Mouse (Mus musculus) embryonic stem cell, embryonic (primary cell): Measurements from ENCODE around the gene Abtb1.

Source experiments
- CTCF ChIA-PET, 4 experiments: fragments of 300-600 bp in 2 of 4; fragments of 350-600 bp in 2 of 4; sonication (Branson Sonifier 250); formaldehyde crosslinking; loops; one replicate each; lab custom pipeline; 2022; ENCODE audit warnings: inconsistent platforms in 2 of 4; lab: Charles Lee
- POLR2A ChIA-PET, 4 experiments: fragments of 300-600 bp in 2 of 4; fragments of 350-600 bp in 2 of 4; sonication (Branson Sonifier 250); formaldehyde crosslinking; loops; one replicate each; lab custom pipeline; 2022; ENCODE audit warnings: antibody characterized with exemption in 4 of 4, inconsistent platforms in 1 of 4; lab: Charles Lee

Abtb1 gene

GRCm38 (mm10) chr6:88828206-88829009 lies 13.4 kb downstream of the Abtb1 start:
- ChIA-PET CTCF (interaction anchor here in 2 of 4 experiments (0.6 to 2.9 kb wide), 5 partner anchors 13 to 1310 kb away, joined by 3 to 11 read pairs (median 4); partner anchors contain the start of gene Abtb1 (in 1 of the 2)), POLR2A (interaction anchor here (0.5 to 2.0 kb wide), 5 partner anchors 11 to 744 kb away, joined by 3 to 6 read pairs (median 4); partner anchors contain the start of gene Abtb1 (in 1 of the 4))

- CTCF ChIA-PET, result interaction anchor here in 3 of 4 experiments (0.5 to 2.9 kb wide), 7 partner anchors 10 to 704 kb away, joined by 3 to 11 read pairs (median 4); partner anchors contain the start of gene Abtb1 (in 1 of the 3)
- POLR2A ChIA-PET, result interaction anchor here in 2 of 4 experiments (0.5 to 2.1 kb wide), 6 partner anchors 12 to 270 kb away, joined by 3 to 8 read pairs (median 4); partner anchors contain the start of gene Abtb1 (in 1 of the 2)
These were observed 14.2 kb downstream of the Abtb1 start for GRCm38 (mm10) chr6:88827395-88828205.

DNA sequence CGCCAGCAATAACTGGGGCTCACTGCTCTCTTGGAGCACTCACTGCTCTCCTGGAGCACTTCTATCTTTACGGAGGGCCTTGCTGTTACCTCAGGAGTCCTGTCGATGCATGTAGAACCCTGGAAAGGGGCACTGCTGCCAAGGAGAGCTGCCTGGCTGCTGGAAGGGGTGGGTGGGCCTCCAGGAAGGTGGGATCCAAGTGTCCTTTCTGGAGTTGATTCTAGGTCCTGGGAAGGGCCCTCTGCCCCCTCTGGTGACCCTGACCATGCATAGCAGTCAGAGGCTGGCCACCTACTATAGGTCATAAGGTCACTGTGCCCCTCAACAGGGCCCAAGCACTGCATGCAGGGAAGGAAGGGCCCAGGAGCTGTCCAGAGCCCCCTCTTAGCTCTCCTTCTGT lies 14.8 kb downstream of the Abtb1 start:
- ChIA-PET CTCF (interaction anchor here (0.5 to 2.9 kb wide), 11 partner anchors 10 to 703 kb away, joined by 3 to 11 read pairs (median 4); partner anchors contain the start of gene Abtb1 (in 1 of the 4)), POLR2A (interaction anchor here in 2 of 4 experiments (0.6 to 2.1 kb wide), 6 partner anchors 12 to 269 kb away, joined by 3 to 8 read pairs (median 4); partner anchors contain the start of gene Abtb1 (in 2 of the 2))

GRCm38 (mm10) chr6:88826545-88826944 lies 15.2 kb downstream of the Abtb1 start:
- ChIA-PET CTCF (interaction anchor here (0.5 to 2.9 kb wide), 13 partner anchors 9 to 703 kb away, joined by 3 to 12 read pairs (median 4); partner anchors contain the start of gene Abtb1 (in 1 of the 4)), POLR2A (interaction anchor here in 2 of 4 experiments (1.6 to 2.1 kb wide), 4 partner anchors 13 to 269 kb away, joined by 3 to 10 read pairs (median 7); partner anchors contain the start of gene Abtb1 (in 2 of the 2))

- ChIA-PET CTCF (interaction anchor here (0.5 to 2.9 kb wide), 11 partner anchors 9 to 636 kb away, joined by 3 to 12 read pairs (median 4); partner anchors contain the start of gene Abtb1 (in 1 of the 4)), POLR2A (interaction anchor here in 2 of 4 experiments (0.8 to 2.1 kb wide), 5 partner anchors 13 to 268 kb away, joined by 3 to 10 read pairs (median 6); partner anchors contain the start of gene Abtb1 (in 2 of the 2))
These were observed 15.7 kb downstream of the Abtb1 start for GRCm38 (mm10) chr6:88826088-88826487.

DNA sequence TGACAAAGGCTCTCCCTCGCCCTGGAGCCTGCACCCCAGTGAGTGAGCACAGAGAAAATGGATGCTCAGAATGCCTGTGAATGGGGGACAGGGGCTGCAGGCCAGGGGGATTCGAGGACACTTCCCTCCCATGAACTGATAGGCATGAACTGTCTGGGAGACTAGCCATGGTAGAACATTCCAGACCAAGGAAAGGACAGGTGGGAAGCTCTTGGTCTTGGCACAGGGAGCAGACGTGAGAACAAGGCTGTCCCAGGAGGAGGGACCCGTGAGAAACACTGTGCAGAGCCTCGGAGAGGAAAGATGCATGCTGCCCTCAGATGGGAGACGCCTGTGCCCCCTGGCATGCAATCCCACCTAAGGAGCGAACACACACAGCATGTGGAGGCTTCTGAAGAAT lies 17.6 kb downstream of the Abtb1 start:
- POLR2A ChIA-PET, result interaction anchor here in 1 of 4 experiments (0.6 to 1.5 kb wide), 2 partner anchors 12 to 26 kb away, joined by 3 to 4 read pairs; no protein-coding TSS in a partner anchor
- CTCF ChIA-PET, result interaction anchor here in 1 of 4 experiments (1.6 kb wide), 1 partner anchor 12 kb away, joined by 4 read pairs; no protein-coding TSS in a partner anchor

DNA sequence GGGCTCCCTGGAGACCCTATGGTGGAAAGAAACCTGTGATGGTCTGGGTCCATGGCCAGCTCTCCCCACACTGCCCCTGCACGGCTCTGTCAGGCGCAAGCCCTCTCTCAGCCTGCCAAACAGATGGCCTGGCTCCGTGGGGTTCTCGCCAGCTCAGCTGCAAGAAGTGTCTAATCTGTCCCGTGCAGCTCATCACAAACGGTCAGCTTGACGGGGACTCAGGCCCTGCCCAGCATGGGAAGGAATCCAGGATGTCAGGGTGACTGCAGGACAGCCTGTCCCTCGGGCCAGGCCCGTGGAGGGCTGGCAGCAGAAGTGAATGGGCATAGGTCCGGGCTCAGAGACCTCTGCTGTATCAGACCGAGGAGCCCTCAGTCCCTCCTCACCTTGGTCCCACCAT lies 19.9 kb downstream of the Abtb1 start:
- POLR2A ChIA-PET, result no interaction called here
- CTCF ChIA-PET, result interaction anchor here in 1 of 4 experiments (1.1 to 1.2 kb wide), 2 partner anchors 20 to 95 kb away, joined by 3 read pairs; partner anchors contain the start of gene Abtb1

- CTCF ChIA-PET, result interaction anchor here in 1 of 4 experiments (1.1 kb wide), 1 partner anchor 21 kb away, joined by 3 read pairs; the partner anchor contains the start of gene Abtb1
These were observed 20.5 kb downstream of the Abtb1 start for GRCm38 (mm10) chr6:88821294-88821693.

DNA sequence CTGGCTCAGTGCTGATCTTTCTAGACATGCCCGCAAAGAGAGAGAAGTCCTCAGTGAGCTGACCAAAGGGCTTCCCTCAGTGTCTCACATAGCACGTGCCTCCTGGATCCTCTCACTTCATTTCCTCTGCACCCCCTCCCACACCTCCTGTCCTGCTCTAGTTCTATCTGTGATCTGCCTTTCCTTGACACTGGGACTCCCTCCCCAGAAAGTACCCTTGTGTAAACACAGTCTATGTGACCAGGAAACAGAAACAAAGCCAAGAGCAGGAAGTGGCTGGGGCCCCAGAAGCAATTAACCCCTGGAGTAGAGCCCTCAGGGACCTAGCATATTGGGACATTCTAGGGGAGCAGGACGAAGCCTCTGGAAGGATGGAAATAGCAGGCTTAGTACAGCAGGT lies 20.9 kb downstream of the Abtb1 start:
- ChIA-PET CTCF (interaction anchor here in 2 of 4 experiments (1.1 to 1.3 kb wide), 2 partner anchors 11 to 21 kb away, joined by 3 to 5 read pairs; partner anchors contain the start of gene Abtb1 (in 1 of the 2)), POLR2A (interaction anchor here in 2 of 4 experiments (0.6 to 0.7 kb wide), 2 partner anchors 66 to 100 kb away, joined by 3 to 6 read pairs; no protein-coding TSS in a partner anchor)

More at GRCm38 (mm10) chr6:88821294-88821693, 20.5 kb downstream of the Abtb1 start:
- POLR2A ChIA-PET, result interaction anchor here in 2 of 4 experiments (0.6 to 0.7 kb wide), 2 partner anchors 65 to 100 kb away, joined by 3 to 6 read pairs; no protein-coding TSS in a partner anchor

DNA sequence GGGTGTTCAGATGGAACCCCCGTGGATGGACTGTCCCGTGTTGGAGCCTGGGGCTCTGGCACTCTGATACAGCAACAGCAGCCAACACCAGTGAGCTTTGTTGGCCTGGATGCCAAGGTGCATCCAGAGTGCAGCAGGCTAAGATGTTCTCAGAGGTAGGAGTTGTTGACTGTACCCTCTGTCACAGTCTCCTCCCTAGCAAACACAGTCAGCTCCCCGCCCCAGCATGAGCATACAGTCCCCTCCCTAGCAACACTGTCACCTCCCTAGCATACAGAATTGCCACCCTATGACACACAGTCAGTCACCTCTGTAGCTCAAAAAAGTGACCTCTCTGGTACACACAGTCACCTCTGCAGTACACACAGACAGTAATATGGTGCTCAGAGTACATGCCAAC lies 24.9 kb downstream of the Abtb1 start:
- ChIA-PET POLR2A (interaction anchor here in 2 of 4 experiments (0.7 to 1.4 kb wide), 2 partner anchors 62 to 176 kb away, joined by 3 to 6 read pairs; no protein-coding TSS in a partner anchor), CTCF (interaction anchor here in 2 of 4 experiments (0.7 to 1.1 kb wide), 2 partner anchors 10 to 39 kb away, joined by 3 to 4 read pairs; no protein-coding TSS in a partner anchor)

DNA sequence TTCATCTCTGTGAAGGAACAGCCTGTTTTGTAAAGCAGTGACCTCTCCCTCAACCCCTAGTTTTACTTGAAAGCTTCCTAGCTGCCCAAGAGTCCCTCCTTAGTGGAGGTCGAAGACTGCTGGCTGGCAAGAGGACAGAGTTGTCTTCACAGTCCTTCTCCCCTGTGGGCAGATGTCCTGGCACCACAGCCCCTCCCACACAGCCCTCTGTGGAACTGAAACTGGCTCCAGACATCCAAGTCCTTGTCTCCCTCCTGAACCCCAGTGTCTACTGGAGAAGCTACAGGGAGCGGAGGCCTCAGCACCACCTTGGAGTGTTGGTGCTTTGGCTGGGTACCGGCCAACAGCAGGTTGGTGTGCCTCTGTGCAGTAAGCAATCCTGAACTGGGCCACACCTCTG lies 26.3 kb downstream of the Abtb1 start:
- POLR2A ChIA-PET, result interaction anchor here in 1 of 4 experiments (1.0 kb wide), 1 partner anchor 11 kb away, joined by 3 read pairs; no protein-coding TSS in a partner anchor
- CTCF ChIA-PET, result no interaction called here

GRCm38 (mm10) chr6:88815036-88815435 lies 26.7 kb downstream of the Abtb1 start:
- ChIA-PET POLR2A (interaction anchor here in 2 of 4 experiments (0.6 to 1.7 kb wide), 3 partner anchors 10 to 52 kb away, joined by 3 to 5 read pairs (median 3); no protein-coding TSS in a partner anchor), CTCF (interaction anchor here in 2 of 4 experiments (0.7 to 1.6 kb wide), 3 partner anchors 27 to 822 kb away, joined by 3 to 8 read pairs (median 6); partner anchors contain the start of gene Abtb1 (in 1 of the 2))

- CTCF ChIA-PET, result interaction anchor here in 3 of 4 experiments (0.5 to 3.0 kb wide), 8 partner anchors 12 to 123 kb away, joined by 3 to 12 read pairs (median 6); partner anchors contain the start of gene Abtb1 (in 1 of the 3)
These were observed 28.0 kb downstream of the Abtb1 start for GRCm38 (mm10) chr6:88813832-88814231.

DNA sequence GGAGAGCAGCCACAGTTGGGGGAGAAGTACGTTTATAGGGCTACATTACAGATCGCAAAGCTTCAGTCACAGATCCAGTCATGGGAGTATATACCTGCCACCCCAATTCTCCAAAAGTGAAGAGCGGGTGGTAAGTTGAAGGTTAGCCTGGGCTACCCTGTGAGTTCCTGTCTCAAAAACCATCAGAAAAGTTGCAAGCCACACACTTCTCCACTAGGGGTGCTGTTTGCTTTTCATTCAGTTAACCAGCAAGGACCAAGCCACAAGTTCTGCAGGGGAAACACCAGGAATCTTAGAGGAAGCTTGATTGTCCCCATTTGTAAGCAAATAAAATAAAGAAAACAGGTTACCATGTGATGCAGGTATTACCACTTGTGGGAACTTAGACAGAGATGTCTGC lies 28.9 kb downstream of the Abtb1 start:
- ChIA-PET CTCF (interaction anchor here (0.6 to 3.0 kb wide), 14 partner anchors 10 to 348 kb away, joined by 3 to 12 read pairs (median 4); partner anchors contain the start of genes Abtb1 (in 1 of the 4) and Ruvbl1 (in 1 of the 4)), POLR2A (interaction anchor here in 2 of 4 experiments (1.0 to 1.5 kb wide), 6 partner anchors 12 to 31 kb away, joined by 3 to 7 read pairs (median 3); partner anchors contain the start of gene Abtb1 (in 2 of the 2))

More at GRCm38 (mm10) chr6:88813832-88814231, 28.0 kb downstream of the Abtb1 start:
- POLR2A ChIA-PET, result interaction anchor here in 3 of 4 experiments (0.6 to 1.7 kb wide), 3 partner anchors 19 to 468 kb away, joined by 3 to 9 read pairs (median 5); partner anchors contain the start of gene Abtb1 (in 1 of the 3)

- ChIA-PET CTCF (interaction anchor here (0.6 to 3.0 kb wide), 18 partner anchors 10 to 103 kb away, joined by 3 to 12 read pairs (median 4); partner anchors contain the start of gene Abtb1 (in 1 of the 4)), POLR2A (interaction anchor here in 2 of 4 experiments (0.7 to 1.5 kb wide), 5 partner anchors 13 to 1854 kb away, joined by 3 to 7 read pairs (median 3); partner anchors contain the start of gene Abtb1 (in 1 of the 2))
These were observed 29.8 kb downstream of the Abtb1 start for GRCm38 (mm10) chr6:88811880-88812400.

DNA sequence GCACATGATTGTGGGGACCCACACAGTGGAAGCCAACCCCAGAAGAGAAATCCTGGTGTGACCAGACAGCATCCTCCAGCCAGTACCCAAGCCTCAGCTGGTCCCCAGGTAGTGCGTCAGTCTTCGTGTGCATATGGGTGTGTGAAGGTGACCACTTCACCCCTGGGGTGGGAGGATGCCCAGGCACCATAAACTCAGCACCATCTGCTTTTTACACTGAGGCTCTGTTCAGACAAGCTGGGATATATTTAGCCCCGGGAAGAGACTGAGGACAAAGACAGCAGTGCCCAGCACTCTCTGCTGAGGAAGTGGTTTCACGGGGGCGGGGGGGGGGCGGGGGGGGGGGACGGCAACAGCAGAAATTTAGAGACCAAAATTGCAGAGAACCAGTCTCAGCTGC lies 30.4 kb downstream of the Abtb1 start:
- POLR2A ChIA-PET, result interaction anchor here in 2 of 4 experiments (0.7 to 1.5 kb wide), 3 partner anchors 15 to 1855 kb away, joined by 3 to 7 read pairs (median 3); no protein-coding TSS in a partner anchor
- CTCF ChIA-PET, result interaction anchor here in 3 of 4 experiments (0.6 to 2.6 kb wide), 14 partner anchors 10 to 253 kb away, joined by 3 to 9 read pairs (median 4); partner anchors contain the start of gene Abtb1 (in 1 of the 3)
